Mouse (Mus musculus) liver, adult 2 months (tissue): Measurements from ENCODE around the gene Hectd4.

Source experiments
- CTCF ChIP-seq: fragments of 200-500 bp; IDR thresholded peaks from 2 replicates; pipeline ENCODE4 v1.5.1; 2011; ENCODE audit warnings: low read depth, low read length, control low read depth
- POLR2A ChIP-seq: fragments of 200-500 bp; IDR thresholded peaks from 2 replicates; pipeline ENCODE4 v1.6.1; 2011; ENCODE audit warnings: low read length, control low read depth; ENCODE audit not compliant: insufficient read depth; ENCODE audit errors: extremely low read depth

- TF ChIP-seq CTCF (no peak), POLR2A (no peak)
Observed at GRCm38 (mm10) chr5:121217313-121217634, 2.7 kb upstream of the Hectd4 start.
